Mouse (Mus musculus): ENCODE measurements around the gene Hsd17b11.

GRCm38 (mm10) chr5:104056295-104056694 lies 34.6 kb upstream of the Hsd17b11 start:
- no peak for TF ChIP-seq CTCF (IDR thresholded peaks at IDR 0.05; ENCODE audit: low read depth)
- no peak for TF ChIP-seq EP300 (IDR thresholded peaks at IDR 0.05; ENCODE audit: low read depth)

Measured in heart, postnatal 0 days (tissue).